Mouse (Mus musculus) gastrocnemius, postnatal 4 days (tissue): ENCODE data around the gene Tmem102. TPM values are rescaled to one million over a fixed set of nuclear protein-coding genes. Genes with fewer than 3 reads are reported as not detected.

ENCODE experiments used
- DNase-seq, 2 experiments: peaks; one replicate each; pipeline ENCODE4 v3.0.0; 2021 to 2022; ENCODE audit warnings: low spot score in 2 of 2, mixed read lengths in 2 of 2
- total RNA-seq, 2 experiments: library from RNA; stranded (reverse); gene quantifications; 2 replicates each; pipeline ENCODE4 v1.2.3; 2021

The Tmem102 gene
- total RNA-seq, 2 experiments from 2014 or later, result not detected

DNA sequence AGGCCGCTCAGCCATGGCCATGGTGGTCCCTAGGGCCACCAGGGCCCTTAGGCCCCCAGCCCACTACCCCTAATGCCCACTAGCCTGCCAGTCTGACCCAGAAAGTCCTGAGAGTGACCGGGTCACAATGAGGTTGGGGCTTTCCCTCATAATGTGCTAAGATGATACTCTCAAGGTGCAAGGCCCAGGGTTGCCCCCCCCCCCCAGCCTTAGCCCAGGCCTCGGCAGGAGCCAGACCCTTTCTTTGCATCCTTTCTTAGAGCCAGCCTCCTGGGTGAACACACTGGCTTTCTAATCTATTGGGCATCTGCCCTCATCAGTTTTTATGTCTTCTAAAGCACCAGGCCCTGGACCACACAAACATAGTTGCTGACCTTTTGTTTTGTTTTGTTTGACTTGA lies 16.7 kb upstream of the Tmem102 start, which contains the start of gene Spem1:
Gene Spem1, minus strand, starts transcription at position 101 of the 400 bp plus-strand sequence.
- DNase-seq, result no peak

DNA sequence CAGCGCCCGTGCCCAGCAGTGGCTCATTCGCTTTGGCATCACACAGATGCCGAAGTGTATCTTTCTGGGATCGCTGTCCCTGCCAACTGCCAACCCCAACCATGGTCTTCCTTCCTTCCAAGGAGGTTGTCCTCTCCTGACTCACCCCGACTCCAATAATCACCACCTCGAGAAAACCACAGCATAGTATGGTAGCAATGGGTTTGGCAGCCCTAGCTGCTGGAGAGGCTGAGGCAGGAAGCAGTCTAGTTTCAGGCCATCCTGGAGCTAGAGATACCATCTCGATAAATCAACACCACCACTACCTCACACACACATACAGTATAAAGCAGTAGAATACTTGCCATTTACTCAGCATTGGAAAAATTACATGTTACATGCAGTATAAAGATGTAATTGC lies 13.4 kb upstream of the Tmem102 start:
- no peak for DNase-seq

DNA sequence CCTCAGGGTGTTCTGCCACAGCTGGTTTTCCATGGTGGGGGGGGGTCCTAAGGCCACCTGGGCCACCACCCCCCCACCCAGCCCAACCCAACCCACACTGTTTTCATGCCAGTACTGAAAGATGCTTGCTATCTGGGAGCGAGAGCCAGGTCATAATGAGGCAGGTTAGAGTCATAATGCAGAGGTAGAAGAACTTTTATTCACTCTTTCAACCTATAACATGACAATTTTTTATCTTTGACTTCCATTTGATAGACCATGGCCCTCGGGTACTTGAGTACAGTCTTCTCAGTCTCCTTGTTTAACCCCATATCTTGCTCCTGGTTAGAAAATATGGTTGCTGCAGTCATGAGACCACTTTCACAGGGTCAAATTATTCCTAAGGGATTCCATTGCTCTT lies 12.9 kb upstream of the Tmem102 start, which contains the start of gene Spem2:
Gene Spem2, minus strand, starts transcription at position 101 of the 400 bp plus-strand sequence.
- no peak for DNase-seq

DNA sequence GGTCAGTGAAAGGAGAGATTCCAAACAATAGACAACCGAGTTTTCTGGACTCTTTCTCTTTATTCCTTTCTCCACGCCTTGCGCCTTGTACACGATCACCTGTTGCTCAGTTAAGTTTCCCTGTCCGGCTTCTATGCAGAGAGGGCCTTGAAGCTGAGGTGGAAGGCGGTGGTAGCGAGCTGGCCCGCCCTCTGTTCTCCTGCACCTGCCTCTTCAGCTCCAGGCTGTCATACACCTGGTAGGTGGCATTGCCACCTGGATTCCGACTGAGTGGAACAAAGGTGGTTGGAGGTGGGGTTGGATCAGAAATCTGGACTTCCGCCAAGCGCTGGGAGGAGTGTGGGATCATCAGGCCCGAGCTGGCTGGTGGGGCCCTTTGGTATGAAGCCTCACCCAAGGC lies 11.1 kb upstream of the Tmem102 start:
- DNase-seq, result no peak

DNA sequence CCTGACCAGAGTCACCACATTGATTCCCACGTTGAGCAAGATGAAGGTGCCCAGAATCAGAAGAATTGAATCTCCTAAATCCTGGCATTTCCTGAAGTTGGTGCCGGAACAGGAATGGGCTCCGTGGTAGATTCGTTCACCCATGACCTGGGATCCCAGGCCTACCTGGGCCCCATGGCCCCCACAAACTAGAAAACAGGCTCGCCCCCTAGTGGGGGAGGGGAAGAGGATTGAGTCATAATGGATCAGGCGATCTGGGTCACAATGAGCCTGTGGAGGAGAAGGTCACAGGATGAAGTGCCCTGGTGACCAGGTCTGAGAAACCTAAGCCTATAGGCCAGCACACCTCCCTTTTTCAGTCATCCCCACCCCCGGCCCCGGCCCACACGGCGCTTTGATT lies 9.7 kb upstream of the Tmem102 start, which contains the start of gene Gm39566:
Gene Gm39566, minus strand, starts transcription at position 144 of the 400 bp plus-strand sequence.
- no peak for DNase-seq

DNA sequence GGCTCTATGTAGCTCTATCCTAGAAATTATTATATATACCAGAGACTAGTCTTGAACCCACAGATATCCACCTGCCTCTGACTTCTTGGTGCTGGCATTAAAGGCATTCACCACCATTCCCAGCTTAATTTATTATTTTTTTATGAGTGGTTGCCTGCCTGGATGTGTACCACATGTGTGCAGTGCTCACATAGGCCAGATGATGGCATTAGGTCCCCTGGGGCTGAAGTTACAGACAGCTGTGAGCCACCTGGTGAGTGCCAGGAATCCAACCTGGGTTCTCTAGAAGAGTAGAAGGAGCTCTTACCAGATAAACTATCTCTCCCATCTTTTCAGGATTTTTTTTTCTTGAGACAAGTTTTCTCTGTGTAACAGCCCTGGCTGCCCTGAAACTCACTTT lies 4.9 kb upstream of the Tmem102 start:
- DNase-seq, result no peak

DNA sequence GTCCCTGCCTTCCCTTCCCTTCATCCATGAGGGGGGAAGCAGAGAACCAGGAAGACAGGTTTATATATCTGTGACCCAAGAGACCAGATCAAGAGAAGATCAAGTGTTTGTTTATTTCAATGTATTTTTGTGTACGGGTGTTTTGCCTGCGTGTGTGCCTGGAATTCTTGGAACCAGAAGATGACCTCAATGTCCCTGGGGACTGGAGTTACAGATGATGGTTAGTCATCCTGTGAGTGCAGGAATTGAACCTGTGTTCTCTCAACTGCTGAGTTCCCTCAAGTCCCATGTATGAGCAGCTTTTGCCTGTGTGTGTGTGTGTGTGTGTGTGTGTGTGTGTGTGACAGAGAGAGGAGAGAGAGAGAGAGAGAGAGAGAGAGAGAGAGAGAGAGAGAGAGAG lies 2.2 kb upstream of the Tmem102 start:
- DNase-seq, result no peak

DNA sequence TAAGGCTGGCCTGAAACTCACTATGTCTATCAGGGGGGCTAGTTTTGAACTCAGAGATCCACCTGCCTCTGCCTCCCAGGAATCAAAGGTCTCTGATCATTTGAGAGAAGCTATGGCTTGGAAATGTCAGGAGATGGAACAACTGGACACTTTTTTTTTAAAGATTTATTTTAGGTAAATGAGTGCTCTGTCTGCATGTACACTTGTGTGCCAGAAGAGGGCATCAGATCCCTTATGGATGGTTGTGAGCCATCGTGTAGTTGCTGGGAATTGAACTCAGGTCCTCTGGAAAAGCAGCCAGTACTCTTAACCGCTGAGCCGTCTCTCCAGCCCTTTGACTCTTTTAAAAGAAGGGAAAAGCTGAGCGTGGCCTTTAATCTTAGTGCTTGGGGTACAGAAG lies 954 bp upstream of the Tmem102 start:
- no peak for DNase-seq

DNA sequence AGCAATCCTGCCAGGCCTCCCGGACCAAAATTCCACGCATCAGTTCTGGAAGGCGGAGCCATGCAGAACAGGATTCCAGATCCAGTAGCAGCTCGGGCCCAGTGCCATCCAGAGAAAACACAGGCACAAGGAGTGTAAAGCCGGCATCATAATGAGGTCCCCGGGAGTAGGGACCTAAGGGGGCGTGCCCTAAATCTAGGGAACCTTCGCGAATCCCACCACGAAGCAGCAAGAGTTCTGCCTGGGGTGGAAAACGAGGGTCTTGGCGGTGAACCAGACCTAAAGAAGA lies 828 bp downstream of the Tmem102 start:
- DNase-seq, result no peak

DNA sequence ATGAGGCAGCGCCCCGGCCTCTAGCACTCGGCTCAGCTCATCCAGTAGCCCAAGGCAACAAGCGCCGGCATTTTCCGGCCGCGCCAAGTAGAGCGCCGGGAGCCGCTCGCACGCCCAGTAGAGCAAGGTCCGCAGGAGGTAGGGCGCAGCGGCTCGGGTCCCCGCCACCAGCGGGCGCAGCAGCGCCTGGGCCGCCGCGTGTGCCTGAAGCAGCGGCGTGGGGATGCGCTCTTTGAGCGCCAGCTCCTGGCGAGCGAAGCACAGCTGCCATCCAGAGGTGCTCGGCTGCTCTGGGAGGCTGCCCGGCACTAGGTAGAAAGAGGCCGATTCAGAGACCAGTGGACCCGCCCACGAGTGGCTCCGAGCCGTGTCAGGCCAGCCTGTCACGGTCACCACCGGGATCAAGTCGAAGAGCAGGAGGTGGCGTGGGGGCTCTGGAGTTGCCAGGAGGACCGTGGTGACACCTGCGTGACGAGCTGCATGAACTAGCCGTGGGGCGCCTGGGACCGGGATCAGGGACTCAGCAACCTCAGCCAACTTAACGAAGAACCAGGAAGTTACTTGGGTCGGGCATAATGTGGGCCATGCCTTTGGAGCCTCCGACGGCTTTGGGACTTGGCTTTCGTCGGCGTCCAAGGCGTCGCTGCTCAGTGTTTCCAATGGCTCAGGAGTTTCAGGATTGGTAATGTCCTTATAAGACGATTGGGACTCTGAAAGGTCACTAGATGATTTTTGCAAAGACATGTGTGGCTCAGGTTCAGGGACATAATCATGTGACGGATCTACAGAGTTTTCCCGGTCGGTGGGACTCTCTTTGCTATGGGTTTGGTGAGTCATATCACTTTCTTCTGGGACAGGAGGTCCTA lies 1.4 kb downstream of the Tmem102 start:
- peak; percentile 55 to 71 for DNase-seq

DNA sequence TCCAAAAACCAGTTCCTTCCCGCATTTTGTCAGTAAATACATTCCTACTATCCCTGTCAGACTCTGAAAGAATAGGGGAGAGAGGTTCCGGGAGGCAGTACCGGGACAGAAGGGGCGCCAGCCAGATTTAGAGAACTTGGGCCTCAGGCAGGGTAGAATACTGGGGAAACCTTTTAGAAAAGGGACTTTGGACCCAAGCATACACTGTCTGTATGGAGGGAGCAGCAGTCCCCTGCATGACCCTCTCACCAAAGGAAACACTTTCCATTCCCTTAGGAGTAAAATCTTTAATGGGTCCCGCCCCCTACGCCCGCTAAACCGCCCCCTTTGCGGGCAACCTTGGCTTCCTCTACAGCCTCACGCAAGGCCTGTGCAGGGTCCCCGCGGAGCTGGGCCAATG lies 2.1 kb downstream of the Tmem102 start:
- DNase-seq, result no peak

DNA sequence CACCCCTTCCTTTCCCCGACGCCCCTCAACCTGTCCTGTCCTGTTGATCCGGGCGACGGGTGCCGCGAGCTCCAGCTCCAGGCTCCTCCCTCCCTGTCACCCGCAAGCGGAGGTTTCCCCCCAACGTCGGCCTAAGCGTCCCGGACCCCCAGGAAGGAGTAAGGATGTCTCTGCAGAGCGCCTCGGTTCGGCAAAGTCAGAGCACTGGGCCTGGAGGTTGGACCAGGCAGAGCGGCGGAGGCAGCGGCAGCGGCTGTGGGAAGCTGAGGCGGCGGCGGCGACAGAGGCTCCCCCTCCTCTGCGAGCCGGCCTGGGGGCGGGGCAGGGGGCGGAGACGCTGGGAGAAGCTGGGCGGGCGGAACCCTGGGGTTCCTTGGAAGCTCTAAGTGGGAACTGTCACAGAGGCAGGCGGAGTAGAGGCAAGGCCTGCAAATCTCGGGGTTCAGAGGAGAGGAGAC lies 2.7 kb downstream of the Tmem102 start:
- DNase-seq, result peak; percentile 79 to 85

DNA sequence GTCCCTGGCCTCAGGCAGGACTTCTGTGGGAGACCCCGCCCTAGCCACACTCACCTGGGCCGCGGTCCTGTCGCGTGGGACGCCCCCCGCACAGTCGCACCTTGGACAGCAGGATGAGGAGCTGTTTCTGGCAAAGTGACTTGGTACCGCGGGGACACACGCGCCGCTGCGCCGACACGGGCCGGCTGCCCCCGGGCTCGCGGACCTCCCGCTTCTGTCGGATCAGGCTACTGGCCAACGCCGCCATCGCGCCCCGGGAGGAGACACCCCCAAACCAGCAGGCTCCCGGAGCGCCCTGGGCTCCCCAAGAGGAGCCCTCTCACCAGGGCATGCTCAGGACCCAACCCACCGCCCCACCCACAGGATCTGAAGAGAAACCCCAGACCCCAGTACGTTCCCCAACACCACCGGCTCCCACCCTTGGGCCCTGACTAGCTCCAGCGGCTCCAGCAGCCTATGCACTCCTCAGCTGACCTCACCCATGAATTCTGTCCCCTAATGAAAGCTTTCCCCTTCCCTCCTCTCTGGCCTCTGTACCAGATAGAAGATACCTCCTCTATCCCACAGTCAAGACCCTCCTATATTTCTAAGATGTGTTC lies 3.9 kb downstream of the Tmem102 start, which contains the start of gene Fgf11:
Gene Fgf11, minus strand, starts transcription at position 479 of the 599 bp plus-strand sequence.
- no peak for DNase-seq

DNA sequence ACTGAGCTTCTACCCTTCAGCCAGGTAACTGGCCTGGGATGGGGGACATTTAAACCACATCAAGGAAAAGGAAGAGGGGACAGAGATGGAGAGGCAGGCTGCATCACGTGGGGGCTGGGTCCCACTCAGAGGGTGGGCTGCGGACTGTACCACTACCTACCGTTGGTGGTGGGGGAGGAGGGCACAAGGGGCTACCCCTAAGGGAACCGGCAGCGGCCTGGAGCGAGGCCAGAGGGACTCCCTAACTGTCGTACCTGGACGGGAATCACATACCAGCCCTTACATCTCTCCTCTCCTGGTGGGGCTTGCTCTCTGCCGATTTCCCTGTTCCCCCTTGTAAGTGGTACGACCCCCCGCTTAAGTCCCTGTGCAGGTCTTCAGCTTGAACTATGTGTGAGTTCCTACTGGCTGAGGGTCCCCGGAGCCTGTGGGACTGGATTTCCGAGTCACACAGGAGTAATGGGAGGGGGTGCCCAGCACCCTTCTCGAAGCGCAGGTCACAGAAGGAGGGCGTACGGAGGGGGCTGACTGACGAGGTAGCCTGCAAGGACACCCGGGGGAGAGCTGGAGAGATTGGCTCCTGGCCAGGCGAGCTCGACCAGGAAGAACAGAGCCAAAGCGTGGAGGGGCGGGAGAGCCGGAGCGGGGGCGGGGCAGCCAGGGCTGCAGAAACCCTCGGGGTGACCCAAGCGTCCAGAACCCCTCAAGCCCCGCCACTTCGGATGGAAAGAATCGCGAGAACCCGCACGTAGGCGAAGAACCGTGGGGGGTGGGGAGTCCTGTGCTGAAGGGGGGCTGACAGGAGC lies 4.8 kb downstream of the Tmem102 start:
- DNase-seq, result peak; percentile 60 to 72

DNA sequence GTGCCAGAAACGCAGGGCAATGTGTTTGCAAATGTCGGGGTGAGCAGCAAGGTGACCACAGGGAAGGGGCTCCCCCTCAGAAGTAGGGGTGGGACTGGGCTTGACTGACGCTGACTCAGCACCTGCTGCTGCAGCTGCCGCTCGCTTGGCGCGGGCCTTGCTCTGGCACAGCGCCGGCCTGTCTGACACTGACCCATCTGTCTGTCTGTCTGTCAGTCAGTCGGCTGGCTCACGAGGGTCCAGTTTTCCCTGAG lies 5.4 kb downstream of the Tmem102 start:
- DNase-seq, result peak in 1 of 2 experiments; percentile 60

DNA sequence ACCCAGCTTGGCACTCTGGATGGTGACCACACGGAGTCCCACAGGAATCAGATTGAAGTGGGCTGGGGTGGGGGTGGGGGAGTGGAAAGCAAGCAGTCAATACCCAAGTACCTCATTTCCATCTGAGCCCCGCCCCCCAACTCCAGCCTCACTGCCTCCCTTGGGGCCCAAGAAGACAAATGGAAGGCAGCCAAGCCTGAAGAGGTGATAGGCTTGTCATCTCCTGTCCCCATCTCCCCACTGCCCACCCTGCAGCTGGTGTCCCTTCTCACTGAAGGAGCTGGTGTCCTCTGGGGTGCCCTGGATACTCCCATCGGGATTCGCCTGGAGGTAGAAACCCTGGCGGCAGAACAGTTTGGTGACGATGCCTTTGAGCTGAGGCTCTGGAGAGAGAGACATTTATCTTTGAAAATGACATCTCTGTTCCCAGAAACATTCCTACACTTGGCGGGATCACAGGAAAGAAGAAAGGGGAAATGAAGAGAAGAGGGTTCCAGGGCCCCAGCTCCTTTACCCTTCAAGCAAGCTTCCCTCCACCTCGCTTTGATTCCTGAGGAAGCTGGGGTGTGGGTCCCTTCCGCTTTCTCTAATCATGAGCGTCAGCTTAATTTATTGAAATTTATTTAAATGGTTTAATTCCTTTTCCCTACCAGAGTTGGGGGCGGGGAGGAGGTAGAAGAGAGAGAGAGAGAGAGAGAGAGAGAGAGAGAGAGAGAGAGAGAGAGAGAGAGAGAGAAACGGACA lies 5.9 kb downstream of the Tmem102 start:
- no peak for DNase-seq

DNA sequence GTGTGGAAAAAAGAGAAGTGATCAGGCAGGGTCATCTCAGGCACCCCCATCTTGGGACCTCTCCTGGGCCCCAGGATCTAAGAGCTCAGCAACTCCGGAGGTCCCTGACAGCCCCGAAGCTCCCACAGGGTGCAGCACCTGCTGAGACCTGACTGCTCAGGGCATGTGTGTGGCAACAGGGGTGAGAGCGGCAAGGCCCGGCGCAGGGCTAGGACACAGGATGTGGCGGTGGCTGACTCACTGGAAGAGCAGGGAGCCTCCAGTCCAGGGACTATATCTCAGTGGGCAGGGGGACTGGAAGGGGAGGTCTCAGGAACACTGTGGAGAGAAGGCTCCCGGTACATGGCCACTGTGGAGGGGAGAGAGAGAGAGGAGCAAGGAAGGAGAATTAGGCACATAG lies 7.5 kb downstream of the Tmem102 start:
- DNase-seq, result no peak

DNA sequence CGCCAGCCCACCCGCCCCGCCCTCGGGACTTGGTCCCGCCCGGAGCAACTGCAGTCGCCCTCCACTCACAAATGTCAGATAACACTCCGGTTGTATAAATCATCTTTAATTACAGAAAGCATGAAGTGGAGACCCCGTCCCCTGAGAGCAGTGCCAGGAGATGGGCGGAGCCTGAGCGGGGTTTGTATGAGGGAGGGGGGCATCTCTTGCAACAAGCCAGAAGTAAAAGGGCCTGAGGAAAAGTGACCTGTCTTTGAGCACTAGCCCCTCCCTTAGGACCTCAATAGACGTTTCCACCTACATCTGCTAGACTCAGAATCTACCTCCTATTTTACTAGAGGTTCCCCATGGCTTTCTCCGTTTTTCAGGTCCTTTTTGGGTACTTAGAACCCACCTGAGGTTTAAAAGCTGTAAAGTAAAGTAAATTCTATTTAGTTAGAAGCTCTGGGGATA lies 9.4 kb downstream of the Tmem102 start:
- no peak for DNase-seq

DNA sequence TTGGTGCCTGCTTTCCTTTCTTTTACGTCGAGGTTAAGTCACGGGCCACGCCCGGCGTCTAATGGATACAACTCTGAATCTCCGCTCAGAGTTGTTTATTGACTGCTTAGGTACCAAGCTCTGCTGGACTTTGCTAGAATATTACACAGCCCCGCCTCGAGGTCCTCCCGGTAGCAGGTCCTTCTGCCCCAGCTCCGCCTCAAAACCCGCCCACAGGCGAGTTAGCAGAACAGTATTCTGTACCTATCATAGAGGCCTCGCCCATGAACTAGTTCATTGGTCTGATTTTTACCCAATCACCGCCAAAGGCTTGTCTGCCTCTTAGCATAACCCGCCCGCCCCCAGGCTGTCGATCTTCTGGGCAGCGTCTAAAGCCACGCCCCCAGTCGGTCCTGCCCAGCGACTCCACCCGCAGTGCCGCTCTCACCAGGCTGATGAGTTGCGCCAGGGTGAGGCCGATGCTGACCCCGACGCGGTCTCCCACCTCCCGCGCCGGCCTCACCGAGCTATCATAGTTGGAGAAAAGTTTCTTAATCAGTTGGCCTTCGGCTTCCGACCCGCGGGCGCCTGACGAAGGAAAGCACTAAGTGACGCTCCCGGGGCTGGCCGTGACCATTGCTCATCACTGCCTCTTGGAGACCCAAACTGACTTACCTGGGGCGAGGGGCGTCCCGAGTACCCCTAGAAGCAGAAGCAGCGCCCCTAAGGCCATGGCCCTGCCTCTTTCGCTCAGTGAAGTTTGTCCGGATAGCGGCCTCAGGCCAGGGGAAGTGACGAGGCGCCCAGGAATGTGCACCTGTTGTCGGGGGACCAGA lies 10.0 kb downstream of the Tmem102 start, which contains the start of gene Chrnb1:
Gene Chrnb1, minus strand, starts transcription at position 776 of the 815 bp plus-strand sequence.
- DNase-seq, result peak; percentile 79 to 92

DNA sequence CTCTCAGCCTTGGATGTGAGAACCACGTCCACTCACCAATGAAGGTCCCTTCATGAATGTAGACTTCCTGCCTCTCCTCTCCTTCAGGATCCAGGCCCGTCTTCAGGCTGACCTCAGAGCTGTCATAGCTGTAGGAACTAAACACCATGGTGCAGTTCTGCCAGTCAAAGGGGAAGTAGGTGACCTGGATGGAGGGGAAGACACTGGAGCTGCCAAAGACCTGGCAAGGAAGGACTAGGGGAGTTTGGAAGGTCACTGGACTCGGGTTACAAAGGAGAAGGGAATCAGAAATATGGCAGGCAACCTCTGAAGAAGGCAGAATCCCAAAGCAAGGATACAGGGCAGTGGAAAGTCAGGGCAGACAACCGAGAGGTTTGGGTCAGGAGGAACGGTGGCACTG lies 12.0 kb downstream of the Tmem102 start:
- DNase-seq, result no peak
